Mouse (Mus musculus) E14TG2a.4 (cell line): ENCODE results near the gene Nap1l1.

ENCODE experiments used
- CTCF ChIP-seq: conservative IDR thresholded peaks from 2 replicates; pipeline ENCODE4 v1.5.1; 2014; ENCODE audit warnings: low read length
- NANOG ChIP-seq: IDR thresholded peaks from 2 replicates; pipeline ENCODE4 v1.6.1; 2014; ENCODE audit warnings: borderline replicate concordance, low read length, mixed read lengths
- POU5F1 ChIP-seq: IDR thresholded peaks from 2 replicates; pipeline ENCODE4 v1.6.1; 2014; ENCODE audit warnings: low read length, borderline replicate concordance

- TF ChIP-seq CTCF: no peak
- TF ChIP-seq POU5F1: no peak
- TF ChIP-seq NANOG: no peak
These were observed 70.1 kb downstream of the Nap1l1 start for GRCm38 (mm10) chr10:111543106-111543505.
